Mouse (Mus musculus) kidney, embryonic 14.5 days (tissue): ENCODE results near the gene Kcnn1. TPM values are rescaled to one million over a fixed set of nuclear protein-coding genes. Genes with fewer than 3 reads are reported as not detected.
"Not testable (repeated sequence)": the region's sequence is repeated elsewhere in the genome, so short reads cannot be mapped to it uniquely, and the experiment has no call there.

ENCODE experiments used
- ATAC-seq: fragments of 200-750 bp; cut with Nextera tagmentation; 2 replicates; pipeline ENCODE4 v1.8.0; 2017; ENCODE audit warnings: moderate number of reproducible peaks, mild to moderate bottlenecking, moderate TSS enrichment, moderate library complexity; ENCODE audit not compliant: low FRiP score, low TSS enrichment
- H3K27ac ChIP-seq: fragments of 300-500 bp; sonication (generic); 2 replicates; pipeline ENCODE4 v1.5.1; 2014; ENCODE audit warnings: low read depth, mild to moderate bottlenecking, low read length, moderate library complexity, mixed read lengths
- H3K27me3 ChIP-seq: fragments of 300-500 bp; sonication (generic); 2 replicates; pipeline ENCODE4 v1.6.1; 2014; ENCODE audit warnings: mild to moderate bottlenecking, low read length; ENCODE audit not compliant: control insufficient read depth, insufficient read depth
- H3K36me3 ChIP-seq: fragments of 300-500 bp; sonication (generic); 2 replicates; pipeline ENCODE4 v1.6.1; 2014; ENCODE audit warnings: low read length, mixed read lengths; ENCODE audit not compliant: control insufficient read depth, insufficient read depth
- H3K4me1 ChIP-seq: fragments of 300-500 bp; sonication (generic); 2 replicates; pipeline ENCODE4 v1.6.1; 2014; ENCODE audit warnings: low read length, mixed read lengths; ENCODE audit not compliant: control insufficient read depth, insufficient read depth
- H3K4me2 ChIP-seq: fragments of 300-500 bp; sonication (generic); replicated peaks from 2 replicates; pipeline ENCODE4 v1.6.1; 2014; ENCODE audit warnings: low read depth, mild to moderate bottlenecking, low read length
- H3K4me3 ChIP-seq: fragments of 300-500 bp; sonication (generic); 2 replicates; pipeline ENCODE4 v1.5.1; 2014; ENCODE audit warnings: mild to moderate bottlenecking, low read length
- H3K9ac ChIP-seq: fragments of 300-500 bp; sonication (generic); 2 replicates; pipeline ENCODE4 v1.6.1; 2014; ENCODE audit warnings: low read depth, mild to moderate bottlenecking, low read length, moderate library complexity
- H3K9me3 ChIP-seq: fragments of 300-500 bp; sonication (generic); 2 replicates; pipeline ENCODE4 v1.6.1; 2016; ENCODE audit warnings: low read length; ENCODE audit not compliant: control insufficient read depth
- WGBS: fragments of 180-500 bp; shearing (Covaris S2); extraction: QIAGEN DNeasy Blood & Tissue Kit; methylation state at CpG from one replicate; pipeline ENCODE4 v1.1.7; 2014; 5-methylcytosine and 5-hydroxymethylcytosine counted together
- polyA plus RNA-seq: library from polyadenylated mRNA; unstranded; fragments of >200 nt; fragmentation: Nextera tagmentation; extraction: Ambion mirVana; gene quantifications from 2 replicates; pipeline ENCODE4 v1.2.1, GENCODE M21; 2014

Gene Kcnn1
- polyA plus RNA-seq, 1 experiment from 2014 or later, result 2.6 TPM

DNA sequence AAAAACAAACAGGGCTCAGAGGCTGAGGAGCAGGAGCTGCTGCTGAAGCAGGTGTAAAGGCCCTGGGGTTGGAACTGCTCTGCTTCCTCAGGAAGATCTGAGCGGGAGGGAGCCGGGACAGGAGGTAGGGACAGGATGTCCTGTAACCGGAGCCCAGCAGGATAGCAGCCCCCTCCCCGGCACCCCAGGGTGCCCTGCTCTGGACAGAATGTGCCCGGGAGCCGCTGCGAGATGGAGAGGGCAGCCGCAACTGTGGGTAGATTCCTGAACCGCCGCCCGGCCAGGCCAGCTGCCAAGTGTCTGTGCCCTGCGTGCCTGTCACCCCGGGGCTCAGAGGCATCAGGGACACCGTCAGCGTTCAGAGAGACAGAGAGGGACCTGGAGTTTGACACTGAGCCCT lies 29.5 kb downstream of the Kcnn1 start:
- no peak overlapping the region for H3K4me3 ChIP-seq
- no peak; the same call in 1 of the 2 replicates for ATAC-seq
- H3K36me3 ChIP-seq, result peaks cover 10% of the 10 kb centered on the region; the same call in 1 of the 2 replicates
- no peak overlapping the region for H3K9ac ChIP-seq
- H3K9me3 ChIP-seq, result no peaks in the 10 kb centered on the region
- no peak overlapping the region for H3K27ac ChIP-seq
- WGBS, result 47% methylated on average over 15 of the region's 15 CpGs
- 0 out of 2 replicates have a peak, but pooled peaks cover 7% of the 10 kb centered on the region for H3K4me1 ChIP-seq
- no peaks in the 10 kb centered on the region for H3K27me3 ChIP-seq
- H3K4me2 ChIP-seq, result no peak overlapping the region

DNA sequence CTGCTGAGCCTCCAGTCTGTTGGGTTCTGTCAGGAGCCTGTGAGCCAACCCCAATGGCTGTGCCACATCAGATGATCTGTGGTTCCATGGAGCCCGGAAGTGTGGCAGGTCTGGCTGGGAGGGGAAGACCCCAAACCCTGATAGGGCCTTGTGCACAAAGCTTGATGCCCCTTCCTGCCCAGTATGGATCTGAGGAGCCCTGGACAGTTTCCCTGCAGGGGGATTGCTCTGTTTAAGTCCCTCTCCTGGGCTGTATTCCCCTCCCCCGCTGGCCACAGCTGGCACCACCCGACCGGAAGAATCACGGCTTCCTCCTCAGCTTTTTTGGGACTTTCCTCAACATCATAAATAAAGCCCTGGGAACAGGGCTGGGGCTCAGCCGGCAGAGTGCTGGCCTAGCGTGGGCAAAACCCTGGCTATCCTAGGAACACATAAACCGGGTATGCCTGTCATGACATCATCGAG lies 30.0 kb downstream of the Kcnn1 start:
- WGBS, result 41% methylated on average over 9 of the region's 9 CpGs
- Histone ChIP-seq H3K9me3 (no peaks in the 10 kb centered on the region), H3K27ac (no peak overlapping the region), H3K9ac (no peak overlapping the region), H3K4me1 (0 out of 2 replicates have a peak, but pooled peaks cover 7% of the 10 kb centered on the region), H3K4me3 (no peak overlapping the region), H3K36me3 (peaks cover 10% of the 10 kb centered on the region; the same call in 1 of the 2 replicates), H3K4me2 (no peak overlapping the region), H3K27me3 (no peaks in the 10 kb centered on the region)
- ATAC-seq, result no peak; the same call in 1 of the 2 replicates

DNA sequence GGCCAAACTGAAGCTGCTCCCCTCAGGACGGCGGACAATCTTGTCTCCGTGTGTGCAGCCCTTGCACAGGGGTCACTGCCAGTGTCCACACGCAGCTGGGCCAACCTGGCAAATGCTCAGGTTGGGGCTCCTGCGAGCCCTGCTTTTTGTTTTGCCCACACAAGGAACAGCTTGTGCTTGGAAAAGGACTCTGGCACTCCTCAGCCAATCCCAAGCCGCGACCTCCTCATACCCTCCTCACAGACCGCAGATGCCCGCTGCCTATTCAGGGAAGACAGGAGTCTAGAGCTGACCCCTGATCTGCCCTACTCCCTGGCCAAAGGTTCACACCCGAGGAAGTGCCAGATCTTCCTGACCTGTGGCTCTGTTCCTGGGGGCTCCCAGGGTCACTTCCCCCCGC lies 30.7 kb downstream of the Kcnn1 start:
- ATAC-seq, result no peak
- Histone ChIP-seq H3K4me1 (0 out of 2 replicates have a peak, but pooled peaks cover 7% of the 10 kb centered on the region), H3K4me2 (no peak overlapping the region), H3K9ac (no peak overlapping the region), H3K36me3 (peaks cover 10% of the 10 kb centered on the region; the same call in 1 of the 2 replicates), H3K9me3 (no peaks in the 10 kb centered on the region), H3K27ac (peak overlapping the region; percentile 17; the same call in 1 of the 2 replicates), H3K27me3 (no peaks in the 10 kb centered on the region), H3K4me3 (no peak overlapping the region)
- 74% methylated on average over 11 of the region's 11 CpGs for WGBS

DNA sequence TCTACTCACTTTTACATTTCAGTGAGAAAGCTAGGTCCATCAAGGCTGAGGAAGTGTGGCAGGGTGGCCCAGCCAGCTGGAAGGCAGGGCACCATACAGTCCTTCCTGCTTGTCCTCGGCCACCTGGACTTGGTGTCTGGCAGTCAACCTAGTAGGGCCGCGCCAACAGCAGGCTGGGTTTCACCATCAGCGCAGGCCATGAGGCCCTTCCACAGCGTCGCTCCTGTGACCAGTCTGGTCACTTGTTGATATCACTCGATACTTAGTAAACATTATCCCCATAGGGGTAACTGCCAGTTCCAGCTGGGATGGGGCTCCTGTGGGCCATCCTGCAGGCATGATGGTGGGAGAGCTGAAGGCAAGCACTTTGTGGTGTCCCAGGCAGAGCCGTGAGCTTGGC lies 31.5 kb downstream of the Kcnn1 start:
- Histone ChIP-seq H3K4me2 (no peak overlapping the region), H3K4me3 (no peak overlapping the region), H3K4me1 (0 out of 2 replicates have a peak, but pooled peaks cover 7% of the 10 kb centered on the region), H3K9me3 (peaks cover 3% of the 10 kb centered on the region; the same call in 1 of the 2 replicates), H3K36me3 (peaks cover 10% of the 10 kb centered on the region; the same call in 1 of the 2 replicates), H3K27ac (no peak overlapping the region), H3K27me3 (no peaks in the 10 kb centered on the region), H3K9ac (no peak overlapping the region)
- no peak for ATAC-seq
- WGBS, result 88% methylated on average over 8 of the region's 8 CpGs

DNA sequence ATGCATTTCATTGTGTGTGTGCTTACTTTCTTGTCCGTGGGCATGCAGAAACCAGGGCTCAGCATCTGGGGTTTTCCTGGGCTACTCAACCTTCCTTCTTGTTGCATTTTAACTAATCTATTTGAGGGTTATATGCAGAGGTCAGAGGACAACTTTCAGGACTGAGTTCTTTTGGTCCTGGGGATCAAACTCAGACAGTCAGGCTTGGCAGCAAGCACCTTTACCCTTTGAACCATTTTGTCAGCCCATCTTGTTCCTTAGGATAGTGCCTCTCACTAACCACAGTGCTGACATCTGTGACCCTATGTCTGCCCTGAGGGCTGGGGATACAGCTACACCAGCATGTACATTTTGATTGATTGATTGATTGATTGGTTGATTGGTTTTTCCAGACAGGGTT lies 35.3 kb downstream of the Kcnn1 start:
- no peak for ATAC-seq
- Histone ChIP-seq H3K27me3 (no peaks in the 10 kb centered on the region), H3K36me3 (no peaks in the 10 kb centered on the region), H3K4me2 (no peak overlapping the region), H3K9me3 (peaks cover 3% of the 10 kb centered on the region; the same call in 1 of the 2 replicates), H3K27ac (no peak overlapping the region), H3K4me1 (no peaks in the 10 kb centered on the region), H3K4me3 (no peak overlapping the region), H3K9ac (no peak overlapping the region)
- 88% methylated on average over 1 of the region's 1 CpGs for WGBS

DNA sequence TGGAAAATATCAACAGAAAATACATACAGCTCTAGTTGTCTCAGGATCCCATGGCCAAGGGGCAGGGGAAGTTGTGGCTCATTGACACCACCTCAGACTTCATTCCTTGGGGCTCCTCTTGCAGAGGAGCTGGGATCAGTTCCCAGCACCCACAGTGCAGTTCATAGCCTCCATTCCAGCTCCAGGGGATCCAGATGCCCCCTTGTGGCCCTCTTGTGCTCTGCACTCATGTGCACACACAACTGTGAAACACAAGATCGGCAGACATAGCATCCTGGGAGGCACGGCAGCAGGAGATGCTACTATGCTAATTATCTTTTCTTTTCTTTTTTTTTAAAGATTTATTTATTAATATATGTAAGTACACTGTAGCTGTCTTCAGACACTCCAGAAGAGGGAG lies 36.0 kb downstream of the Kcnn1 start:
- Histone ChIP-seq H3K4me1 (no peaks in the 10 kb centered on the region), H3K27me3 (no peaks in the 10 kb centered on the region), H3K36me3 (no peaks in the 10 kb centered on the region), H3K9ac (no peak overlapping the region), H3K4me3 (no peak overlapping the region), H3K27ac (no peak overlapping the region), H3K4me2 (no peak overlapping the region), H3K9me3 (peaks cover 3% of the 10 kb centered on the region; the same call in 1 of the 2 replicates)
- ATAC-seq, result no peak
- 93% methylated on average over 2 of the region's 2 CpGs for WGBS

DNA sequence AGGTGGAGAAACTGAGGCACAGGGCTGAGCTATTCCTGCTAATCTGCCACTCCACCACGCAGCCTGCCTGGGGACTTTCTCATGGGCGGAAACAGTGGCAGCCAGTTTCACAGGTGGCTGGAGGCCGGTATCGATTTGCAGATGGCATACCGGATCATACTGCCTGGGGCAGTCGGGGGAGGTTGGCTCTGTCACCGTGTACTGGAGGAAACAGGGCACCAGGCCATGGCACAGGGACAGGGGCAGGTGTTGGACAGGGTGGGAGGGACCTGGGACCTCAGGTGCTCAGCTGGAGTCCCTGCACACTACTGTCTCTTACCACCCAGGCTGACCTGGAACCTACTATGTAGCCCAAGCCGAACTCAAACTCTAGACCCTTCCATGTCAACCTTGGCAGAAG lies 37.2 kb downstream of the Kcnn1 start:
- H3K36me3 ChIP-seq, result no peaks in the 10 kb centered on the region
- H3K9ac ChIP-seq, result no peak overlapping the region
- WGBS, result 68% methylated on average over 8 of the region's 8 CpGs
- ATAC-seq, result no peak
- no peak overlapping the region for H3K4me2 ChIP-seq
- no peak overlapping the region for H3K27ac ChIP-seq
- no peak overlapping the region for H3K4me3 ChIP-seq
- no peaks in the 10 kb centered on the region for H3K27me3 ChIP-seq
- H3K4me1 ChIP-seq, result peaks cover 2% of the 10 kb centered on the region; the same call in 1 of the 2 replicates
- peaks cover 3% of the 10 kb centered on the region; the same call in 1 of the 2 replicates for H3K9me3 ChIP-seq

DNA sequence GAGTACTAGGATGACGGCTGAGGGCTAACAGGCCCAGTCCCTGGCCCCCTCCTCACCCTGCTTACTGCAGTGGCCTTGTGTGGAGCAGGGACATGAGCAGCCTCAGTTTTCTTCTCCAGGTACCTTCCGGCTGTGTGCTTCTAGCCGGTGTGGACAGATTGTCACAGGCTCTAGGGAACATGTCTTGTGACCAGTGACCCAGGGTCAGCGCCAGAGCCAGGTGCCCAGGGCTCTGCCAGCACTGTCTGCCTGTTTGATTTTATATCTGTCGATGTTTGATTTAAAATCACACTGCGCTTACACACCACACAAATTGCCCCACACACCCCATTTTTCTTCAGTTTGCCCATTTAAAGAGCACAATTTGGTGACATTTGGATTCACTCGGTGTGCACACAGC lies 39.3 kb downstream of the Kcnn1 start:
- H3K9me3 ChIP-seq, result peaks cover 9% of the 10 kb centered on the region; the same call in 1 of the 2 replicates
- no peak overlapping the region for H3K9ac ChIP-seq
- ATAC-seq, result no peak
- H3K27me3 ChIP-seq, result no peaks in the 10 kb centered on the region
- no peaks in the 10 kb centered on the region for H3K36me3 ChIP-seq
- peaks cover 7% of the 10 kb centered on the region; the same call in 1 of the 2 replicates for H3K4me1 ChIP-seq
- H3K27ac ChIP-seq, result no peak overlapping the region
- no peak overlapping the region for H3K4me2 ChIP-seq
- no peak overlapping the region for H3K4me3 ChIP-seq
- 79% methylated on average over 7 of the region's 7 CpGs for WGBS

DNA sequence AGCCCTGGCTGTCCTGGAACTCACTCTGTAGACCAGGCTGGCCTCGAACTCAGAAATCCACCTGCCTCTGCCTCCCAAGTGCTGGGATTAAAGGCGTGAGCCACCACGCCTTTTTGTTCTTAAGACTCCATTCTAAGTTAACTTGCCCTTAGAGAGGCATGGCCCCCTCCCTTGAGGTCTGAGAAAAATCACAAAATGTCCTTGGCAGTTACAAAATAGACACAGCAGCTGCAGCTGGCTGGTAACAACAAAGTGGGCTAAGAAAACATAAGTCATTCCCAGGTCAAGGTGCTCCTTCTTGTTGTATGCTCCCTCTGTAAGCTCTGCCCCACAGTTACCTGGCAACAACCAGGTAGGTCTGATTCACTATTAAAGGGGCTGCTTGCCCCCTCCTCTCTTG lies 40.5 kb downstream of the Kcnn1 start:
- H3K4me3 ChIP-seq, H3K36me3 ChIP-seq, H3K27me3 ChIP-seq, H3K4me1 ChIP-seq, H3K27ac ChIP-seq, H3K9ac ChIP-seq, H3K4me2 ChIP-seq, ATAC-seq: not testable (repeated sequence)
- peaks cover 13% of the 10 kb centered on the region; the same call in 1 of the 2 replicates for H3K9me3 ChIP-seq
- WGBS, result 92% methylated on average over 3 of the region's 3 CpGs
